Mouse (Mus musculus) embryonic fibroblast, embryonic 13.5 days (primary cell): ENCODE measurements around the gene Hnrnpa3. TPM values are rescaled to one million over a fixed set of nuclear protein-coding genes. Genes with fewer than 3 reads are reported as not detected.
"Not testable (repeated sequence)": the region's sequence is repeated elsewhere in the genome, so short reads cannot be mapped to it uniquely, and the experiment has no call there.

Experiments
- H3K27ac ChIP-seq: 2 replicates; pipeline ENCODE4 v1.5.1; 2012; ENCODE audit warnings: low read length, control low read depth, inconsistent platforms; ENCODE audit not compliant: insufficient read depth
- H3K4me1 ChIP-seq: 2 replicates; pipeline ENCODE4 v1.6.1; 2011; ENCODE audit warnings: low read length; ENCODE audit not compliant: control insufficient read depth, insufficient read depth
- H3K4me3 ChIP-seq: 2 replicates; pipeline ENCODE4 v1.5.1; 2011; ENCODE audit warnings: mild to moderate bottlenecking, control low read depth, low read length; ENCODE audit not compliant: insufficient read depth
- CTCF ChIP-seq: IDR thresholded peaks from 2 replicates; pipeline ENCODE4 v1.5.1; 2011; ENCODE audit warnings: mild to moderate bottlenecking, control low read depth, low read length, moderate library complexity, borderline replicate concordance; ENCODE audit not compliant: insufficient read depth
- POLR2A ChIP-seq: IDR thresholded peaks from 2 replicates; pipeline ENCODE4 v1.6.1; 2011; ENCODE audit warnings: low read depth, mild to moderate bottlenecking, control low read depth, low read length, moderate library complexity
- polyA plus RNA-seq: library from polyadenylated mRNA; stranded (reverse); fragments of >200 nt; gene quantifications from 2 replicates; pipeline ENCODE4 v1.2.4, GENCODE M21; 2011; ENCODE audit warnings: low read depth; ENCODE audit not compliant: missing spikeins, insufficient read length

Gene Hnrnpa3
- polyA plus RNA-seq, 1 experiment = 279 TPM

- Histone ChIP-seq H3K4me1 (peaks cover 21% of the 10 kb centered on the region), H3K4me3 (no peak overlapping the region), H3K27ac (no peak overlapping the region)
- TF ChIP-seq POLR2A = no peak
- no peak for TF ChIP-seq CTCF
These were observed 31.6 kb downstream of the Hnrnpa3 start for GRCm38 (mm10) chr2:75690656-75691055.

DNA sequence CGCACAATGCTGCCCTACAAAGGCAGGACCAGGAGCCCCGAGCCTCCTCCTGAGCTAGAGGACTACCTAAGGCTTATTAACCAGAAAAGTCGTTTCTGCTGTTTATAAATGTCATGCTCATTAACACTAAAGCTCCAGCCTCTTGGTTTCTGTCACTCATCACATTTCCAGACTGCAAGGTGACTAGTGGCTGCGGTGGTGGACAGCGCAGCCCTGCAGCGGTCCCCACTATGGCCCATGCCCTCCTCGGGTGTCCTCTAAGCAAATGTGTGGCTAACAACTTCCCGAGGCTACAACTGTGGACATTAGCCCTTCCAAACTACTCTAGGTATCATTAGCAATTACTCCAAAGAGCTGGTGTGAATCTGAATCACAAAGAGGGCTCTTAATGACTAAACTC lies 32.3 kb downstream of the Hnrnpa3 start:
- Histone ChIP-seq H3K27ac (no peak overlapping the region), H3K4me1 (peaks cover 24% of the 10 kb centered on the region), H3K4me3 (no peak overlapping the region)
- TF ChIP-seq CTCF (no peak), POLR2A (no peak)

- TF ChIP-seq CTCF = no peak
- TF ChIP-seq POLR2A = no peak
- Histone ChIP-seq H3K4me1 (peaks cover 30% of the 10 kb centered on the region), H3K27ac (no peak overlapping the region), H3K4me3 (no peak overlapping the region)
These were observed 33.3 kb downstream of the Hnrnpa3 start for GRCm38 (mm10) chr2:75692369-75692768.

DNA sequence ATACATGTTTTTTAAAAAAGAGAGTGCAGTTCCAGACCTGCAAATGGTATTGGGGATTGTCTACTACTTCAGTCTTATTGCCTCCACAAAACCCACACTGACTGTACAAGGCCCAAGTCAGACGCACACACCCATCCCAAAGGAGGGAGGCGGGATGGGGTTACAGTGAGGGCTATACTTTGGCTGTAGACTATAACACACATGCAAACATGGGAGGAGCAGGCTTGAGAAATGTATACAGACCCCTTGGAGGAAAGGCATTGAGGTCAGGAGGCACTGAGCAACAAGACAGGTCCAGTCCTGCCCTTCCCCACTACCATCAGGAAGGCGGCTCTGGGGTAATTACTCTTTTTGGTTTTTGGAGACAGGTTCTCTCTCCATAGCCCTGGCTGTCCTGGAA lies 35.9 kb downstream of the Hnrnpa3 start:
- peaks cover 35% of the 10 kb centered on the region for H3K4me1 ChIP-seq
- H3K4me3 ChIP-seq, H3K27ac ChIP-seq: not testable (repeated sequence)

- H3K27ac ChIP-seq = no peak overlapping the region
- TF ChIP-seq POLR2A = no peak
- TF ChIP-seq CTCF = no peak
- peaks cover 36% of the 10 kb centered on the region for H3K4me1 ChIP-seq
- no peak overlapping the region for H3K4me3 ChIP-seq
These were observed 36.8 kb downstream of the Hnrnpa3 start for GRCm38 (mm10) chr2:75695676-75696350.

DNA sequence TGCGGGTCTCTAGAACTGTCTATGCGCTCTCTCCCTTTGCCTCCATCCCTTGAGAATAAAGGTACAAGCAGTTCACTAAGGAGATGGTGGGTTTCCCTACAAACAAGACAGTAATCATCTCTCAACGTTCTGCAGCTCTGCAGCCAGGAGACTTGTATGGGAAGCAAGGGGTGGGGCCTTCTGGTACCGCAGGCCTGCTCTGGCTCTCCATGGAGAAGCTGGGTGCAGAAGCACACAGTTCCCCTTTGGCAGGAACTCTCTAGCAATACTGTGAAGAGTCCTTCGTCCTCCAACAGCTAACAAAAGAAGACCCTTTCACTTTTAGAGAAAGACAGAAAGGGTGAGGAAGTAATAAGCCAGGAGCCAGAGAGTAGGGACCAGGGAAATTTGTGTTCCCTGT lies 37.3 kb downstream of the Hnrnpa3 start:
- H3K4me3 ChIP-seq = no peak overlapping the region
- peaks cover 35% of the 10 kb centered on the region for H3K4me1 ChIP-seq
- TF ChIP-seq CTCF (no peak), POLR2A (no peak)
- no peak overlapping the region for H3K27ac ChIP-seq

- H3K27ac ChIP-seq = no peak overlapping the region
- H3K4me1 ChIP-seq = peaks cover 35% of the 10 kb centered on the region
- no peak overlapping the region for H3K4me3 ChIP-seq
- no peak for TF ChIP-seq POLR2A
- TF ChIP-seq CTCF = no peak
These were observed 38.2 kb downstream of the Hnrnpa3 start for GRCm38 (mm10) chr2:75697222-75697621.

DNA sequence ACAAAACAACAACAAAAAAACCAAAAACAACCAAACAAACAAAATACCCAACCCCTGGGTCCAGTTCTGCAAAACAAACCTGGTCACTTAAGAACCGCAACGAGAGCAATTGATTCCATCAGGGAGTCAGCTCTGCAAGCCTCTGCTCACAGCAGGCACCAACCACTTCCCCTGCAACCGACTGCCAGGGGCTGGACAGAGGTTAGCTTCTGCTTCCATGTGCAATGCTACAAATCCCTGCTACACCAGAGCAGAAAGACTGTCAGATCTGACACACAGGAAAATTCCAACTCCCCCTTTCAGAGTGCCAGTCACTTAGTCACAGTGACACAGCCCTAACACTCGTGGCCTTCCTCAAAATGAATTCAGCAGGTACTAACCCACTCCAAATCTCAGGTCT lies 38.9 kb downstream of the Hnrnpa3 start:
- Histone ChIP-seq H3K27ac (no peak overlapping the region), H3K4me1 (peaks cover 35% of the 10 kb centered on the region), H3K4me3 (no peak overlapping the region)
- TF ChIP-seq POLR2A (no peak), CTCF (no peak)

- Histone ChIP-seq H3K4me3 (no peak overlapping the region), H3K4me1 (peaks cover 30% of the 10 kb centered on the region), H3K27ac (no peak overlapping the region)
- no peak for TF ChIP-seq POLR2A
- no peak for TF ChIP-seq CTCF
These were observed 39.8 kb downstream of the Hnrnpa3 start for GRCm38 (mm10) chr2:75698874-75699273.

DNA sequence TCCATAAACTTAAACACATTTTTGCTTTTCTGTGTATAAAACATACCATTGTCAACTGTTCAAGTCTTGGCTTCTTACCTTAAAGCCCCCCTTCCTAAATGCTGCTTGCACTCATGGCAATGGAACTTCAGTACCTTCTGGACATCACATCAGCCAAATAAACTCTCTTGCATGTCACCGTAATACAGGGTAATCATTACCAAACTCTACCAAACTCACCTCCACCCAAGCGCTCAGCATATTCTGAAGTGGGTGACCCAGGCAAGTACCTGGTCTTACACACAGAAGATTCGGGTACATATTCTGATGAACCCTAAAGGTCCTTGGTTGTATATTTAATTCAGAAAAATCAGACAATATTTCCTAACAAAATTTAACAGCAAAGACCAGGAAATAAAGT lies 41.5 kb downstream of the Hnrnpa3 start:
- TF ChIP-seq POLR2A (no peak), CTCF (no peak)
- no peak overlapping the region for H3K27ac ChIP-seq
- peaks cover 27% of the 10 kb centered on the region for H3K4me1 ChIP-seq
- H3K4me3 ChIP-seq = no peak overlapping the region

GRCm38 (mm10) chr2:75701207-75701606 lies 42.1 kb downstream of the Hnrnpa3 start:
- Histone ChIP-seq H3K4me1 (peaks cover 21% of the 10 kb centered on the region), H3K27ac (no peak overlapping the region), H3K4me3 (peak overlapping the region; percentile 31)
- no peak for TF ChIP-seq CTCF
- no peak for TF ChIP-seq POLR2A
